7 mouse cellular contexts compared by ENCODE assay signal in genomic region chr17:8801083-8801854, GRCm38 (mm10).
DNase-seq lines count a peak whose midpoint lies in the region; ATAC-seq lines count a peak whose summit lies in the region.

No protein-coding gene starts in this region.

- intact Hi-C loops in gastrocnemius, postnatal 14 days (cut with DNase I; ENCODE audit: low total_unique reads), result loop anchor here (10.0 kb wide), 1 partner anchor 186 kb away; no protein-coding TSS in a partner anchor
- intact Hi-C loops in left cerebral cortex, postnatal 25 days (cut with DNase I), result loop anchor here (1.0 to 5.0 kb wide), 2 partner anchors 134 to 179 kb away; no protein-coding TSS in a partner anchor

- peak overlapping the region; percentile 49 for H3K4me3 ChIP-seq in intestine, embryonic 14.5 days (ENCODE audit: low read depth, low read length)
- H3K4me3 ChIP-seq in megakaryocyte, embryonic 14.5 days (replicated peaks), result peak overlapping the region; percentile 92

- H3K27ac ChIP-seq in intestine, embryonic 14.5 days (ENCODE audit: low read depth), result no peak overlapping the region; the same call in 1 of the 2 replicates

- peak; percentile 82 for ATAC-seq in intestine, embryonic 14.5 days (replicated peaks; ENCODE audit: low FRiP score, low TSS enrichment, low read depth)

- no peaks in the 10 kb centered on the region for H3K9me3 ChIP-seq in intestine, embryonic 14.5 days (ENCODE audit: control insufficient read depth, low read length)
- no peaks in the 10 kb centered on the region for H3K9me3 ChIP-seq in megakaryocyte, embryonic 14.5 days

- WGBS in intestine, embryonic 14.5 days, result under 1% methylated on average over 37 of the region's 72 CpGs

- H3K9ac ChIP-seq in intestine, embryonic 14.5 days (ENCODE audit: low read length), result peak overlapping the region; percentile 57

- peaks cover 73% of the 10 kb centered on the region for H3K27me3 ChIP-seq in intestine, embryonic 14.5 days (replicated peaks; ENCODE audit: control insufficient read depth, insufficient read depth, low read length)
- peaks cover 82% of the 10 kb centered on the region for H3K27me3 ChIP-seq in megakaryocyte, embryonic 14.5 days (replicated peaks)

- peak overlapping the region; percentile 83 for H3K4me2 ChIP-seq in intestine, embryonic 14.5 days (ENCODE audit: low read length)

- DNase-seq in adrenal gland, adult 18-20 months (ENCODE audit: low spot score in 2 of 2), result peak; percentile 72 to 82
- peak; percentile 61 for DNase-seq in cerebellum, postnatal 14 days
- DNase-seq in gastrocnemius, postnatal 14 days, result peak; percentile 74
- peak; percentile 86 for DNase-seq in intestine, embryonic 14.5 days (ENCODE audit: low spot score)
- DNase-seq in left cerebral cortex, postnatal 25 days (ENCODE audit: low spot score in 2 of 2), result peak; percentile 55 to 76
- DNase-seq in right cerebral cortex, postnatal 36 days (ENCODE audit: low spot score in 2 of 2), result peak; percentile 49 to 52

- H3K4me1 ChIP-seq in intestine, embryonic 14.5 days (replicated peaks; ENCODE audit: control insufficient read depth, insufficient read depth, low read length), result peaks cover 9% of the 10 kb centered on the region; the same call in 1 of the 2 replicates
- H3K4me1 ChIP-seq in megakaryocyte, embryonic 14.5 days, result peaks cover 62% of the 10 kb centered on the region

- H3K36me3 ChIP-seq in intestine, embryonic 14.5 days (ENCODE audit: control insufficient read depth, insufficient read depth, low read length), result no peaks in the 10 kb centered on the region
- H3K36me3 ChIP-seq in megakaryocyte, embryonic 14.5 days (replicated peaks; ENCODE audit: low read length), result no peaks in the 10 kb centered on the region
